Mouse (Mus musculus) small intestine, adult 2 months (tissue): ENCODE data around the gene Lrrn2.

Experiments
- CTCF ChIP-seq: fragments of 200-500 bp; IDR thresholded peaks from 2 replicates; pipeline ENCODE4 v1.5.1; 2012; ENCODE audit warnings: low read depth, mild to moderate bottlenecking, control low read depth, inconsistent platforms, low read length, moderate library complexity, mixed read lengths; ENCODE audit not compliant: insufficient replicate concordance, insufficient read length; ENCODE audit errors: extremely low read depth
- POLR2A ChIP-seq: fragments of 200-500 bp; IDR thresholded peaks from 2 replicates; pipeline ENCODE4 v1.6.1; 2012; ENCODE audit warnings: low read depth, mild to moderate bottlenecking, control low read depth, inconsistent platforms, low read length, moderate library complexity

DNA sequence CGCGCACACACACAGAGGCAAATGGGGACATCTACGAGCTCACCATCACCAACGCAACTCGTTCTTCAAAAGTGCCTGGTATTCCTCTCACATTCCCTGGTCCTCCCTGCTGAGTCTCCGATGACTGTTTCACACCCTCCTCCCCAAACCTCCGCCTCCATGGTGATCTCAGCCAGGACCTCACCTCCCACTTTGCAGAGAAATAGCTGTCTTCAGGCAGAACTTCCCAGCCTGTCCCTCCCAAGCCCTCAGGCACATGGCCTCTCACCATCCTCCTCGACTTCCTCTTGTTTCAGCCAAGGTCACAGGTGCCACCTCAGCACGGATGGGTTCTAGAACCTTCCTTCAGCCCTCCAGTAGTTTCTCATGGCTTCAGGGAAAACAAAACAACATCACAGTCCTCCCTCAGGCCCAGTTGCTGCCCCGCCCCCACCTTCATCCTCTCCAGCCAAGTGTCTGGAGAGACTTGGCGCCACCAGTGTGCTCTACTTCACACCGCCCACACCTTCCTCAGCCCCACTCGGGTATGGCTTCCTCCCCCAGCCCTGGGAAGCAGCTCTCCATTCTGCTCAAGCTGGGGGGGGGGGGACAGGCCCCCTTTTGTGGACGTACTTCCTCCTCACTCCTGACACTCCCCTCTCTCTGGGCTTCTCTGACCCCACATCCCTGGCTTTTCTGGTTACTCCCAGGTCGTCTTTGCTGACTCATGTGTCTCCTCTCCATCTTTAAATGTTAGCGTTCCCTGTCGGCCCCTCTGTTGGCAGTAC is 13.4 kb downstream of the Lrrn2 start:
- TF ChIP-seq CTCF = no peak
- TF ChIP-seq POLR2A = no peak
